Mouse (Mus musculus): Measurements from ENCODE around the gene Smchd1. TPM values are rescaled to one million over a fixed set of nuclear protein-coding genes. Genes with fewer than 3 reads are reported as not detected.

The Smchd1 gene
- total RNA-seq, 2 experiments from 2014 or later = 188 to 244 TPM

DNA sequence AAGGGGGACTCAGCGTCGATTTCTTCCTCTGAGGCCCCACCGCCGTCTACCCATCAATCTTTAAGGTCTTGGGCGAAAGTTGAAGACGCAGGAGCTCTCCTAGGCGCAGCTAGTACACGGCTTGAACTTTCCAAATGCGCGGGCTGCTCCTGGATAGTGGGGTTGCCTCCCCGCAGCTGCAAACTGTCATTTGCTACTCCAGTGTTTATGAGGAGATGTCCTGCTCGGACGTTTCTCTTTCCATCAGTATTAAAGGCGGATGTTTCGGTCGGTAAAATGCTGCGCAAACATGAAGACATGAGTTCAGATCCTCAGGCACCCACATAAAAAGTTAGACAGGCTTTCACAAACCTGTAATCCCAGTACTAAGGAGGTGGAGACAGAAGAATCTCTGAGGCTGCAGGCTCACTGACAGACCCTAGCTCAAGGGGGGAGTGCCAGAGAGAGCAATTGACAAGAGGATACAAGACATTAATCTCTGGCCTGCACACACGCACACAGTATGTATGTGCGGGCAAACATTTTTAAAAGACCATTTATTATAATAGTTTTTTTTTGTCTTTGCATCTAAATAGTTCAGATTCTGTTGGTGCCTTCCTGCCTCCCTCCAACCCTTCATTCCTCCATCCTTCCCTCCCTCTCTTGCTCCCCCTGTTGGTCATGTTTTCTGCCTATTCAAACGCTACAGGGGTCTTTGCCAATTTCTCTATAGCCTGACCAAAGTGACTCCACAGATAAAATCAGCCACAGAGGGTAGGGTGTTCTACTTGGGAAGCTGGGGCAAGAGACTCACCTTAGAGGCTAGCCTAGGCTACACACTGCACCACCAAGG, 163.6 kb downstream of the Smchd1 start, which contains the start of gene Emilin2:
Gene Emilin2 (minus strand): TSS at position 639 of the 832 bp plus-strand sequence.
- peak; percentile 41 for ATAC-seq (ENCODE audit: poor library complexity, severe bottlenecking)

- peak; percentile 90 for ATAC-seq (ENCODE audit: poor library complexity, severe bottlenecking)
Measured at GRCm38 (mm10) chr17:71310486-71311339, 164.4 kb downstream of the Smchd1 start.

DNA sequence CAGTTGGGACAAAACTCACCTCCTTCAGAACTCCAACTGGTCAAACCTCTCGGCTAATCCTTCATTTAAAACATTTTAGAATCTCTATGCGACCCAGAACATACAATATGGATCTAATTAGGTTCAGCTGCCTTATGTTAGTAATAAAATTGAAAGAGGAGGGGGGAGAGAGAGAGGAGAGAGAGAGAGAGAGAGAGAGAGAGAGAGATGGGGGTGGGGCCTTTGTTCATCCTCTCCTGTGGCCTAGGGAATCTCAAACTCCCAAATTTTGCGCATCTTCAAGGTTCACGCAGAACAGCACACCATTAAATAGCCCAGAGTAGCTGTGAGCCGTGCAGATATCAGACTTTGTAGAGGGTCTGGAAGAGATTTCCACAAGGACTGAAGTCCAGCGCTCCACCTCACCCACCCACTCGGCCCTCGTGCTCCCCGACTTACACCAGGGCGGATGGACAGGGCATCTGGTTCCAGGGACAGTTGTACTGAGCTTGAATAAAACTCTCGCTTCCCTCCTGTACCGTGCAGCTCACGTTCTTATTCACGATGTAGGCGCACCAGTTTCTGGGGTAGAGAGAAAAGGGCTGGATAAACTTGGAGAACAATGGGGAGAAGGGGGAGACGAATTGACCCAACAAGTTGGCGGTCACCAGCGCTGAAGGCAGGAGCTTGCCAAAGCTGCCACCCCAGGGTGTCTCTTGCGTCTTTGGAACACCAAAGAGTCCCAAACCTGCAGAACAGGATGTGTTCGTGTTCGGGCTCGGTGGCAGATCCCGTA, 165.2 kb downstream of the Smchd1 start:
- 0 out of 2 replicates have a peak, but pooled peaks have one; percentile 0 for ATAC-seq (ENCODE audit: poor library complexity, severe bottlenecking)

- ATAC-seq (ENCODE audit: poor library complexity, severe bottlenecking) = no peak
Measured at GRCm38 (mm10) chr17:71309141-71309540, 166.0 kb downstream of the Smchd1 start.

DNA sequence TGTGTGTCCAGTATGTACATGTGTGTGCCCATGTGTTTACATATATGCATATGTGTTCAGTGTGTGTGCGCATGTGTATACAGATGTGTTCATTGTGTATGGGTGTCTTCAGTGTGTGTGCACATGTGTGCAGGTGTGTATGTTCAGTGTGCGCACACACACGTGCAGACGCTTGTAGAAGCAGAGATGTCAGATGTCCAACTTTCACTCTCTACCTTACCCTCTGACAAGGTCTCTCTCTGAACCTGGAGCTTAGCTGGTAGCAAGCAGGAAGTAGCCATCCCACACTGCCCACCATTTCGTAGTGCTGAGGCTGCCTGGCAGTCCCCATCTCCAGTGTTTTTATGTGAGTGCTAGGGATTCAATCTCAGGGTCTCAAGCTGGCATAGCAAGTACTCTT, 166.8 kb downstream of the Smchd1 start:
- no peak for ATAC-seq (ENCODE audit: poor library complexity, severe bottlenecking)

DNA sequence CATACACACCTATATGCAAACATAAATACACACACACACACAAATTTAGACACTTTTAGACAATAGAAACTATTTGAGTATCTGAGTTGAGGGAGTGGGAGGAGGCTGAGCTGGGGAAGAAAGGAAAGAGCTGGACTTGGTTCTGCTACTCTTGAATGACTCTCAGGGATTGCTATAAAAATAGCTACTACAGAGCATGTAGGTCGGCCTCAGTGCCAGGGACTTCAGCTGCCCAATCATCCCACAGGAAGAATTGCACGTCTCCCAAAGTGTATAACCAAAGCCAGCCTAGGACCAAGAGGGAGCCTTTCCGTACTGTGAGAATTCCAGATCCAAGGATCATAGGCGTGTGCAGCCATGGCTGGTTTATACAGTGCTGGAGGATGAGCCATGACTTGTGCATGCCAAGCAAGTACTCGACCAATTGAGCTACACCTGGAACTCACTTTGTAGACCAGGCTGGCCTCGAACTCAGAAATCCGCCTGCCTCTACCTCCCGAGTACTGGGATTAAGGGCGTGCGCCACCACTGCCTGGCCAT, 167.8 kb downstream of the Smchd1 start:
- no peak for ATAC-seq (ENCODE audit: poor library complexity, severe bottlenecking)

DNA sequence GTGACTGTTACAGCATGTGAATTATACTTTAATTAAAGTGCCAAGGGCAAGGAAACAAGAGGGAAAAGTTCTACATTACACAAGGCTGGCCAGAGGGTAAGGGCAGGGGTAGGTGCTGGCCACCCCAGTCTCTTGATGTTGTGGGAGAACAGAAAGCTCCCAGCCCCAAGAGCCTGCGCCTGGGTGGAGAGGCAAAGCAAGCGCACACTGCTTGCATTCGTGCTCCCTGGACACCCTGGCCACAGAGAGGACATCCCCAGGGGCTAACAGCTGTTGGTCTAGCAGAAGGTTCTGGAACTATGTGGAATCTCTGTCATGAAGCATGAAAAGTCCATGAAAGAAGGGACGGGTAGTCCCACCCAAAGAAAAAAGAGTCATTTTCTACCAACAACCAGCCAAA, 168.4 kb downstream of the Smchd1 start:
- no peak for ATAC-seq (ENCODE audit: poor library complexity, severe bottlenecking)

DNA sequence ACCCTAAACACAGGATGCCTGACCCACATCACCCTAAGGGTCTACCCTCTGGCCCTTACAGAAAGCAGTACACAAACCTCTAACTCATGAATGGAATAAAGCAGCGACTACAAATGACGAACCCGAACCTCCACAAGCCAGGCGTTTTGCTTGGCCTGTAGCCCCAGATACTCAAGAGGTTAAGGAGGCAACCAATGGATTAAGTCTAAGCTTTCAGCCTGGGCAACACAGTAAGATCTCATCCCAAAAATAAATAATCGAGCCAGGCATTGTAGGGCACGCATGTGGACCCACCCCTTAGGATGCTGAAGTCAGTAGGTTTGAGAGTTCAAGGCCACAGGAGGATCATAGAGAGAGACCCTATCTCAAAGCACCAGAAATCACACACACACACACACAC, 169.1 kb downstream of the Smchd1 start:
- ATAC-seq (ENCODE audit: poor library complexity, severe bottlenecking) = no peak

GRCm38 (mm10) chr17:71303444-71303843, 171.7 kb downstream of the Smchd1 start:
- ATAC-seq (ENCODE audit: poor library complexity, severe bottlenecking) = no peak

DNA sequence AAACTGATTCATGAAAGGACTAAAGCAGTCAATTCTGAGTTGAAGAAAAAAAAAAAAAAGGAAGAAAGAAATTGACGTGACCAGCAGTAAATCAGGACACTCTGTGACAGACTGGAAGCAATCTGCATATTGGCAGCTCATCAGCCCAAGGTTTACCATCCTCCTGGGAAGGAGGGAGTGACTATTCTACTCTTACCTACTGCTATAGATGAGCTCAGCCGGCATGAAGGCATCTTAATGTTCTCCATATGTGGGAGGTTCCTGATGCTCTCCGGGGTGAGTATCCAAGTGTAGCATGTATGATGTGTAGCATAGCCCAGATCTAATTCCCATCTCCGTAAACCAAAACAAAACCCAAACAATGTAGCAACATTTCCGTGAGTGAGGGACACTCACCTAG, 173.7 kb downstream of the Smchd1 start:
- no peak for ATAC-seq (ENCODE audit: poor library complexity, severe bottlenecking)

DNA sequence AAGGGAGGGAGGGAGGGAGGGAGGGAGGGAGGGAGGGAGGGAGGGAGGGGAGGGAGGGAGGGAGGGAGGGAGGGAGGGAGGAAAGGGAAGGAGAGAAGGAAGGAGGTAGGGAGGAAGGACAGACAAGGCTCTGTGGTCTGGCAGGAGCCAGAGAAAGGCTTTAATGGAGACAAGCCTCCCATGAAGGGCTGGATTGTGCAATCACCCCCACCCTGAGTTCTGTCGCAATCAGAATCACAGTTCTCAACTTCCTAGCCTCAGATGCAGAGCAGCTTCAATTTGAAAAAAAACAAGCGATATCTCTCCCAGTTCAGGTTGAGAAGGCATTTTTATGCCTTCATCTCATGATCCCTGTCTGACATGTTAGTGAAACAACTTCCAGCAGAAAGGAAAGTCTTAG, 174.8 kb downstream of the Smchd1 start:
- peak; percentile 73 for ATAC-seq (ENCODE audit: poor library complexity, severe bottlenecking)

- peak; percentile 92 for ATAC-seq (ENCODE audit: poor library complexity, severe bottlenecking)
Measured at GRCm38 (mm10) chr17:71299879-71300278, 175.3 kb downstream of the Smchd1 start.

- peak; percentile 56 for ATAC-seq (ENCODE audit: poor library complexity, severe bottlenecking)
Measured at GRCm38 (mm10) chr17:71294570-71294969, 180.6 kb downstream of the Smchd1 start.

Other genes with a start within 250 kb of the Smchd1 start
- gene Emilin2, start 163.4 kb downstream of the Smchd1 start, total RNA-seq (2015) = 152 and 159 TPM in 2 replicates
- gene Emilin2, start 163.4 kb downstream of the Smchd1 start, total RNA-seq (2017) = 244 and 250 TPM in 2 replicates
- 2.4 and 4.2 TPM in 2 replicates for gene Gm4707, start 15.4 kb downstream of the Smchd1 start, total RNA-seq (2015)
- 4.0 and 4.8 TPM in 2 replicates for gene Gm4707, start 15.4 kb downstream of the Smchd1 start, total RNA-seq (2017)
- 73.8 and 79.1 TPM in 2 replicates for gene Ndc80, start 51.5 kb upstream of the Smchd1 start, total RNA-seq (2015)
- 108 and 113 TPM in 2 replicates for gene Ndc80, start 51.5 kb upstream of the Smchd1 start, total RNA-seq (2017)
- gene Spdya, start 76.7 kb upstream of the Smchd1 start, total RNA-seq (2015) = not detected in 2 replicates
- not detected in 2 replicates for gene Spdya, start 76.7 kb upstream of the Smchd1 start, total RNA-seq (2017)
- gene Wdr43, start 140.6 kb upstream of the Smchd1 start, total RNA-seq (2015) = 25.9 and 29.4 TPM in 2 replicates
- gene Wdr43, start 140.6 kb upstream of the Smchd1 start, total RNA-seq (2017) = 75.9 and 89.8 TPM in 2 replicates
- not detected in 2 replicates for gene Togaram2, start 197.9 kb upstream of the Smchd1 start, total RNA-seq (2015)
- not detected in 2 replicates for gene Togaram2, start 197.9 kb upstream of the Smchd1 start, total RNA-seq (2017)

All from megakaryocyte, adult 5-6 weeks (primary cell).